Mouse (Mus musculus) myocyte (in vitro differentiated cells): ENCODE measurements around the gene Ccdc181. TPM values are rescaled to one million over a fixed set of nuclear protein-coding genes. Genes with fewer than 3 reads are reported as not detected.
"Not testable (repeated sequence)": the region's sequence is repeated elsewhere in the genome, so short reads cannot be mapped to it uniquely, and the experiment has no call there.

Experiments used
- H3K27me3 ChIP-seq: one replicate; pipeline ENCODE4 v1.6.1; 2011; ENCODE audit not compliant: control insufficient read depth, insufficient read depth, insufficient read length
- H3K36me3 ChIP-seq: one replicate; pipeline ENCODE4 v1.6.1; 2011; ENCODE audit not compliant: control insufficient read depth, insufficient read depth
- H3K4me2 ChIP-seq: one replicate; pipeline ENCODE4 v1.6.1; 2011; ENCODE audit warnings: low read depth, control low read depth
- H3K4me3 ChIP-seq: one replicate; pipeline ENCODE4 v1.5.1; 2011; ENCODE audit warnings: mild to moderate bottlenecking, control low read depth, moderate library complexity
- H3K79me2 ChIP-seq: one replicate; pipeline ENCODE4 v1.6.1; 2011; ENCODE audit not compliant: control insufficient read depth, insufficient read depth
- H3ac ChIP-seq: one replicate; pipeline ENCODE4 v1.6.1; 2011; ENCODE audit not compliant: control insufficient read depth, insufficient read length
- CEBPB ChIP-seq: IDR thresholded peaks from 2 replicates; pipeline ENCODE4 v1.6.1; 2011; ENCODE audit warnings: mild to moderate bottlenecking, moderate library complexity; ENCODE audit not compliant: poor library complexity, insufficient read depth, severe bottlenecking
- E2F4 ChIP-seq: IDR thresholded peaks from one replicate; pipeline ENCODE4 v1.6.1; 2011; ENCODE audit warnings: mild to moderate bottlenecking, control low read depth, moderate library complexity; ENCODE audit not compliant: insufficient read depth
- MAX ChIP-seq: IDR thresholded peaks from one replicate; pipeline ENCODE4 v1.6.1; 2011; ENCODE audit warnings: low read depth, mild to moderate bottlenecking, control low read depth
- MYOD1 ChIP-seq, 3 experiments: IDR thresholded peaks; one replicate each; pipeline ENCODE4 v1.6.1; 2011; ENCODE audit warnings: control low read depth in 2 of 3, low read depth in 2 of 3, mild to moderate bottlenecking in 2 of 3, moderate library complexity in 1 of 3; ENCODE audit not compliant: insufficient read length in 2 of 3, control insufficient read depth in 1 of 3
- MYOG ChIP-seq, 3 experiments: IDR thresholded peaks; one replicate each; pipeline ENCODE4 v1.6.1; 2011; ENCODE audit warnings: control low read depth in 2 of 3, low read depth in 2 of 3, mild to moderate bottlenecking in 2 of 3; ENCODE audit not compliant: insufficient read length in 2 of 3, control insufficient read depth in 1 of 3, insufficient read depth in 1 of 3
- POLR2A ChIP-seq: IDR thresholded peaks from one replicate; pipeline ENCODE4 v1.6.1; 2011; ENCODE audit warnings: low read depth, mild to moderate bottlenecking, control low read depth, moderate library complexity; ENCODE audit not compliant: insufficient read length
- POLR2AphosphoS2 ChIP-seq: IDR thresholded peaks from one replicate; pipeline ENCODE4 v1.6.1; 2011; ENCODE audit warnings: low read depth, control low read depth; ENCODE audit not compliant: insufficient read length
- REST ChIP-seq: IDR thresholded peaks from one replicate; pipeline ENCODE4 v1.6.1; 2011; ENCODE audit warnings: mild to moderate bottlenecking, control low read depth, moderate library complexity; ENCODE audit not compliant: insufficient read depth, insufficient read length
- SRF ChIP-seq: IDR thresholded peaks from one replicate; pipeline ENCODE4 v1.6.1; 2011; ENCODE audit warnings: low read depth; ENCODE audit not compliant: control insufficient read depth, insufficient read length
- TCF12 ChIP-seq: IDR thresholded peaks from one replicate; pipeline ENCODE4 v1.6.1; 2011; ENCODE audit warnings: mild to moderate bottlenecking, control low read depth; ENCODE audit not compliant: poor library complexity, insufficient read depth, severe bottlenecking
- TCF3 ChIP-seq: IDR thresholded peaks from one replicate; pipeline ENCODE4 v1.6.1; 2011; ENCODE audit warnings: low read depth, control low read depth; ENCODE audit not compliant: insufficient read length
- USF1 ChIP-seq: IDR thresholded peaks from one replicate; pipeline ENCODE4 v1.6.1; 2011; ENCODE audit warnings: low read depth, mild to moderate bottlenecking, control low read depth, moderate library complexity
- polyA plus RNA-seq: library from polyadenylated mRNA; unstranded; fragments of >200 nt; fragmentation: generic; extraction: Trizol; gene quantifications from one replicate; pipeline ENCODE4 v1.2.1, GENCODE M21; 2012; ENCODE audit warnings: missing spikeins

The Ccdc181 gene
- polyA plus RNA-seq: 4.1 TPM

DNA sequence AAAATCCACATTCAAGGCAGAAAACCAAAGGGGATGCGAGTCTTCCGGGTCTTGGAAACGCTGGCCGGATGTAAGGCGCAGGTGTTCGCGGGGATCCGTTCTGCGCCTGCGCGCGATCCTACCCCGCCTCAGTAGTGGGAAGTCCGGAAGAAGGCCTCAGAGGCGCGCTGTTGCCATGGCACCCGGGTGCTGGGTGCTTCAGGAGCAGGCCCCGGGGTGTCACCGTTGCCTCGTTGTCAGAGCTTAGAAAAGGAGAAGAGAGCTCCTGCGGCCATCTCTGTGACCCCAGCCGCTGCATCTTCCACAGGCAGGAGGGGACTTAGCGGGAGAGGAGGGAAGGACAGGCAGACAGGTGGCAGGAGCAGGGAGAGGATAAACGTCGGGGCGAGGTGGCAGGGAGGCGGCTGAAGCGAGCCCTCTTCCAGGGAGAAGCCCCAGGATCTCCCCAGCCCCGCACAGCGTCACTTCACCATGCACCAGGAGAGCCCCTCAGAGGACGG, at the start of gene Ccdc181:
Ccdc181 (plus strand) TSS at position 131 of the 500 bp plus-strand sequence.
- H3K4me2 ChIP-seq: peak within 1 kb of the TSS; percentile 71
- peak within 1 kb of the TSS; percentile 28 for H3K4me3 ChIP-seq
- TF ChIP-seq POLR2A (peak; percentile 50), MAX (no peak)
- H3ac ChIP-seq: no peak within 1 kb of the TSS
- no peaks in the 10 kb centered on the region for H3K27me3 ChIP-seq
- no peaks in the 10 kb centered on the region for H3K36me3 ChIP-seq
- no peaks in the 10 kb centered on the region for H3K79me2 ChIP-seq

DNA sequence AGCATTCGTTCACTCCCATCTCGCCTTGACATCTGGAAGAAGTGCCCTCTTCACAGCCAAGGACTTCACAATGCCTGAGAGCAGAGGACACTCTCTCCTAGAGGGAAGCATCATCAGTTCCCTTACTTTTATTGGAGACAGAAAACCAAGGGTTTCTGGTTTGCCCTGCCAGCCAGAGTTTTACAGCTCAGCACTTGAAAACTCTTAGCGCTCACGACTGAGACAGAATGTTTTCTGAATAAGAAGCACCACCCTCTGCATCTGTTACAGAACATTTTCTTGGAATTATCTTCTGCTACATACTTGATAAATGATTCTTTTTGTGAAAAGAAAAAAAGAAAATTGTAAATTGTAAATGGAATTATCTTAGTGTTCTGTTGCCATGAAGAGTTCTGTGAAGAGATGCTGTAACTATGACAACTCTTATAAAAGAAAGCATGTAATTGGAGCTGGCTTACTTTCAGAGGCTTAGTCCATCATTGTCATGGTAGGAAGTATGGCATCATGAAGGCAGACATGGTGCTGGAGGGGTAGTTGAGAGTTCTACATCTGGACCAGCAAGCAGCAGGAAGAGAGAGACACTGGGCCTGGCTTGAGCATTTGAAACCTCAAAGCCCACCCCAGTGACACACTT, 43.3 kb upstream of the Ccdc181 start:
- H3K4me3 ChIP-seq, H3K4me2 ChIP-seq, H3K79me2 ChIP-seq, H3ac ChIP-seq, H3K27me3 ChIP-seq, H3K36me3 ChIP-seq: not testable (repeated sequence)

DNA sequence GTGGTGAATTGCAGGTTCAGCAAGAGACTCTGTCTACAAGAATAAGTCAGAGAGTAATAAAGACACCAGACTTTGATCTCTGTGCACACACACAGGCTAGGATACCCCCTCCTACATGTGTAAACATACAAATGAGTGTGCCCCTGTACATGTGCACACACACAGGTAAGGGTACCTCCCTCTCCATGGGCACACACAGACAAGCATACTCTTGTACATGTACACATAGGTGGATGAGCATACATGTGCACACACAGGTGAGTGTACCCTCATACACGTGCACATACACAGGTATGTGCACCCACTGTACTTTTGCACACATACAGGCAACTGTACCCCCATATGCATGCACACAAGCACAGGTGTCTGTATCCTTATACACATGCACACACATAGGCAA, 41.9 kb upstream of the Ccdc181 start:
- Histone ChIP-seq H3ac (no peak overlapping the region), H3K27me3 (no peaks in the 10 kb centered on the region), H3K4me3 (no peak overlapping the region), H3K79me2 (no peaks in the 10 kb centered on the region), H3K4me2 (no peak overlapping the region), H3K36me3 (no peaks in the 10 kb centered on the region)
- no peak for TF ChIP-seq SRF
- no peak for TF ChIP-seq E2F4
- TF ChIP-seq MAX: no peak
- no peak for TF ChIP-seq CEBPB
- TF ChIP-seq TCF12: no peak
- TF ChIP-seq POLR2A: no peak
- TF ChIP-seq MYOD1 (IDR thresholded peaks at IDR 0.05; ENCODE audit: control insufficient read depth in 1 of 3, insufficient read length in 2 of 3, low read depth in 2 of 3): no peak
- TF ChIP-seq REST: no peak
- no peak for TF ChIP-seq TCF3
- no peak for TF ChIP-seq USF1
- TF ChIP-seq MYOG (IDR thresholded peaks at IDR 0.05; ENCODE audit: control insufficient read depth in 1 of 3, insufficient read depth in 1 of 3, insufficient read length in 2 of 3, low read depth in 2 of 3): no peak
- no peak for TF ChIP-seq POLR2AphosphoS2

DNA sequence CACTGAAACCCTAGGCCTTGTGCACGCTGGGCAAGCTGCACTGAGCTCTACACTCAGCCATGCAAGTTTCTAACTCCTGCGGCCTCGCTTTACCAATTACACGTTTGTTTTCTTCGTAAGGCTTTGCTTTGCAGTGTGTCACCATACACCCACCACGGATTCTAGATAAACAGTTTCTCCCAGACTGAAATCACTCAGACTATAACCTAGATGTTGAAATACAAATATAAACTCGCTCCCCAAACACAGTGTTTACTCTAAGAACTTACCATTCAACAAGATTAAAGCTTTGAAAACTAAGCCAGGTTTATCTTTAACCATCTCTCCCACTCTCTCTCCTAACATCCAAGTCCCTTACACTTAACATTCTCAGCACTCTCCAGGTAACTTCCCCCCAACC, 40.3 kb upstream of the Ccdc181 start:
- H3K4me2 ChIP-seq: no peak overlapping the region
- TF ChIP-seq MAX (no peak), USF1 (no peak), TCF12 (no peak), CEBPB (no peak), POLR2A (no peak)
- no peak overlapping the region for H3ac ChIP-seq
- no peaks in the 10 kb centered on the region for H3K79me2 ChIP-seq
- no peaks in the 10 kb centered on the region for H3K27me3 ChIP-seq
- H3K4me3 ChIP-seq: no peak overlapping the region
- H3K36me3 ChIP-seq: no peaks in the 10 kb centered on the region

DNA sequence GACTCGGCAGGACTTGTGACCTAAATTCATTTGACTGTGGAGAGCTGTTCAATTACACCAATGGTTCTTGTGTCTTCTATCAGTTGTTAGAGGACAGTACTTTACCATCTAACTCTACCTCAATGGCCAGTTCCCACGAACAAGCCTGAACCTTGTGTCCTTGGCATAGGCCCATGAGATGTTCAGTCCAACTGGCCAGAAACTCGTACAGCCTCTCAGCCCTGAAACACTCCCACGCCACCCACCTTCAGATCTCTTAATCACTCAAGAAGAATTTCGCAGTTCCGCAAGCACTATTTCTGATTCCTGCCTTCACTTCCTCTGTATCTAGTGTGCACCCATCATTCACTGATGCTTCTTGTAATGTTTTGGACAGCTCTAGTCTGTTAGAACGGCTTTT, 39.3 kb upstream of the Ccdc181 start:
- Histone ChIP-seq H3ac (no peak overlapping the region), H3K4me3 (no peak overlapping the region), H3K4me2 (no peak overlapping the region), H3K36me3 (no peaks in the 10 kb centered on the region), H3K79me2 (no peaks in the 10 kb centered on the region), H3K27me3 (no peaks in the 10 kb centered on the region)
- TF ChIP-seq POLR2AphosphoS2 (no peak), MYOD1 (IDR thresholded peaks at IDR 0.05; ENCODE audit: control insufficient read depth in 1 of 3, insufficient read length in 2 of 3, low read depth in 2 of 3) (no peak), TCF3 (no peak), CEBPB (no peak), SRF (no peak)

DNA sequence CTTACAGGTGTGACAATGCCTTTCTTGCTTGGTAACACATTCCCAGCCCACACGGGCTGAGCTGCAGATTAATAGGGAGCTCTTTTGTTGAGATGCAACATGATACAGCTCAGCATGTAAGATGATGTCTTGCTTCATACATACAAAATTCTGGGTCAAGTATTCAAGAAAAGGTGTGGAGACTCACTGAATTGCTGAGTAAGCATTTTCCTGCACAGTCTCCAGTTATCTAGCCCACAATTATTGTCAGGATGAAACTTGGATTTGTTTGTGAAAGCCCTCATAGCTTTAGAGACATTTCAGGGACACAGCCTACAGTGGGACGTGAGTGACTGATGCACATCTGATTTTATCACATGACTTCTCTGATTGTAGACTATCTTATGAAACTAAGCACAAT, 33.9 kb upstream of the Ccdc181 start:
- Histone ChIP-seq H3ac (no peak overlapping the region), H3K27me3 (no peaks in the 10 kb centered on the region), H3K36me3 (no peaks in the 10 kb centered on the region), H3K4me3 (no peak overlapping the region), H3K4me2 (no peak overlapping the region), H3K79me2 (no peaks in the 10 kb centered on the region)
- TF ChIP-seq MAX: no peak
- TF ChIP-seq REST: no peak
- TF ChIP-seq MYOG (IDR thresholded peaks at IDR 0.05; ENCODE audit: control insufficient read depth in 1 of 3, insufficient read depth in 1 of 3, insufficient read length in 2 of 3, low read depth in 2 of 3): no peak
- TF ChIP-seq SRF: no peak
- no peak for TF ChIP-seq TCF12
